Mouse (Mus musculus) urinary bladder, postnatal 4 days (tissue): ENCODE measurements around the gene Smarce1.

Experiments used
- DNase-seq, 2 experiments: peaks; one replicate each; pipeline ENCODE4 v3.0.0; 2021 to 2022; ENCODE audit warnings: low spot score in 2 of 2

Gene Smarce1

GRCm38 (mm10) chr11:99229641-99230260 is 1.1 kb downstream of the Smarce1 start:
- DNase-seq = no peak

GRCm38 (mm10) chr11:99226298-99226697 is 4.5 kb downstream of the Smarce1 start:
- no peak for DNase-seq

- no peak for DNase-seq
Observed at GRCm38 (mm10) chr11:99223310-99223709, 7.5 kb downstream of the Smarce1 start.

GRCm38 (mm10) chr11:99221811-99222210 is 9.0 kb downstream of the Smarce1 start:
- no peak for DNase-seq

GRCm38 (mm10) chr11:99217248-99217986 is 13.4 kb downstream of the Smarce1 start:
- DNase-seq = no peak

- DNase-seq = no peak
Observed at GRCm38 (mm10) chr11:99216181-99216580, 14.6 kb downstream of the Smarce1 start.

GRCm38 (mm10) chr11:99212693-99213092 is 18.1 kb downstream of the Smarce1 start:
- DNase-seq = no peak

- DNase-seq = no peak
Observed at GRCm38 (mm10) chr11:99211964-99212363, 18.9 kb downstream of the Smarce1 start.

GRCm38 (mm10) chr11:99208105-99208669 is 22.6 kb downstream of the Smarce1 start:
- no peak for DNase-seq

- no peak for DNase-seq
Observed at GRCm38 (mm10) chr11:99207449-99207848, 23.4 kb downstream of the Smarce1 start.

- no peak for DNase-seq
Observed at GRCm38 (mm10) chr11:99206954-99207353, 23.9 kb downstream of the Smarce1 start.

GRCm38 (mm10) chr11:99189154-99189582 is 41.6 kb downstream of the Smarce1 start:
- DNase-seq = peak in 1 of 2 experiments; percentile 31

- no peak for DNase-seq
Observed at GRCm38 (mm10) chr11:99187348-99187747, 43.5 kb downstream of the Smarce1 start.

- DNase-seq = no peak
Observed at GRCm38 (mm10) chr11:99186836-99187235, 44.0 kb downstream of the Smarce1 start.

- no peak for DNase-seq
Observed at GRCm38 (mm10) chr11:99182575-99182974, 48.2 kb downstream of the Smarce1 start.

- DNase-seq = no peak
Observed at GRCm38 (mm10) chr11:99180071-99180470, 50.7 kb downstream of the Smarce1 start.

- DNase-seq = no peak
Observed at GRCm38 (mm10) chr11:99177925-99178198, 53.0 kb downstream of the Smarce1 start.

- no peak for DNase-seq
Observed at GRCm38 (mm10) chr11:99177054-99177924, 53.5 kb downstream of the Smarce1 start.

- DNase-seq = no peak
Observed at GRCm38 (mm10) chr11:99172002-99172401, 58.8 kb downstream of the Smarce1 start.

GRCm38 (mm10) chr11:99171442-99171841 is 59.4 kb downstream of the Smarce1 start:
- DNase-seq = no peak

- no peak for DNase-seq
Observed at GRCm38 (mm10) chr11:99170547-99171267, 60.1 kb downstream of the Smarce1 start.

- DNase-seq = no peak
Observed at GRCm38 (mm10) chr11:99170005-99170404, 60.8 kb downstream of the Smarce1 start.
